Mouse (Mus musculus): ENCODE measurements around the gene Oprm1.

- TF ChIP-seq CTCF (IDR thresholded peaks at IDR 0.05; ENCODE audit: low read depth) (no peak), EP300 (IDR thresholded peaks at IDR 0.05; ENCODE audit: low read depth) (no peak)
Observed at GRCm38 (mm10) chr10:6889640-6890245, 131.4 kb downstream of the Oprm1 start.

Measured in heart, postnatal 0 days (tissue).